Mouse (Mus musculus): ENCODE measurements at regions not wholly inside any gene's neighbourhood (a gene's known extent, or its start where the extent isn't known, plus 50 kb on each side); places are given as distances from the start of the nearest gene placed in this dataset.
"Not testable (repeated sequence)": the region's sequence is repeated elsewhere in the genome, so short reads cannot be mapped to it uniquely, and the experiment has no call there.

DNA sequence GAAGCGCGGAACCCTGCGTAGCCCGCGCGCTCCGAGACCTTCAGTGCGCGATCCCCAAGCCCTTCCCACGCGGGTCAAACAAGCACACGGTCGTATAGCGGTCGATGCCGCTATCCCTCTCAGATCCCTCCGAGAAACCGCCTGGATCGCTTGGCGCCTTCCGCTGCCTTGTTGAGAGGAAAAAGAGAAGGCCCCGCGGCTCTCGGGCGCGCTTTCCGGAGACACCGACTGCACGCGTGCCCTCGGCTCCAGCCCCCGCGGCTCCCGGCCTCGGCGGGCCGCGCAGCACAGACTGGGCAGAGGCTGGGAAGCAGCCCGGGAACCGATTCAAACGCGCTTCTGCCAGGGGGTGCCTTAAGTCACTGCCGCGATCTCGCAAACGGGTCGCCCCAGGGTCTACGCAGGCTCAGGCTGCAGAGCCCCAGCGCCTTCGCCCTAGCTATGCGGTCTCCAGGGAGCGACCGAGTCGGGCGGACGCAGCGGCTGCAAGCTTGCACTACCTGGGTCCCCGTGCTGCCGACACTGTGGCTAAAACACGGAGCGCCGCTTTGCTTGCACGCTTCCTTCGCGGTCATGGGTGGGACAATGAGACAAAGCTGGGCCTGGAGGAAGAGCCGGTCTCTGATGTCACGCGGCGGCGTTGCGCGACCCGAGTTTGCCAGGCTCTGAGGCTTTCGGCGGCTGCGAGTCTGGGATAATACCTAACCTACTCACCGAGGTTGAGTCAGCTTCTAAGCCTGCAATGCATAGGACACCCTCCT, 87.3 kb downstream of the Crisp4 start:
- no peak for DNase-seq (ENCODE audit: low spot score in 2 of 2)

DNA sequence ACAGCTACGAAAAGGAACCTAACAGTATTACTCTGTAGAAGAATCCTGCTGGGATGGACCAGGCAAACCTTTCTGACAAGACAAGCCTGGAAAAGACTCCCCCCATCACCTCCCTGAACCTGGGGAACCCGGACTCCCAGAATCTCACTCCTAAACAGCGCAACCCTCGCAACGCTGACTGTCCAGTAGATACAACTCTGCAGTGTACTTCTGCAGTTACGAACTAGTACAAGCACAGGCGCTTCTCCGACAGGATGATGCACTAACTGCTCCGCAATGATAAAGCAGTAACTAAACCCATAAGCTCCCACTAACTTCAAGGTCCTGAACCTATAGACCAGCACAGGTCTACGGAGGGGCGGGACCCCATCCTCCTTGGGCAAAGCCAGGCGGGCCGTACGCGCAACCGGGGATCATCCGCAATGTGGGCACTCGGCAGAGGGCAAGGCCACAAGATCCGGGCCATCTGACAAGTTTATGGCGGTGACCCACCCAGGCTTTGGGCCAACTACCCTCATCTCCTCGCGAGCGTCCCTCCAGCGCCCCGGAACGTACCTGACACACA, 88.0 kb downstream of the Crisp4 start:
- DNase-seq (ENCODE audit: low spot score in 2 of 2): no peak

- DNase-seq (ENCODE audit: low spot score in 2 of 2): not testable (repeated sequence)
Measured at GRCm38 (mm10) chr1:18057003-18057402, 88.7 kb downstream of the Crisp4 start.

GRCm38 (mm10) chr1:18030226-18030625, 115.5 kb downstream of the Crisp4 start:
- no peak for DNase-seq (ENCODE audit: low spot score in 2 of 2)

DNA sequence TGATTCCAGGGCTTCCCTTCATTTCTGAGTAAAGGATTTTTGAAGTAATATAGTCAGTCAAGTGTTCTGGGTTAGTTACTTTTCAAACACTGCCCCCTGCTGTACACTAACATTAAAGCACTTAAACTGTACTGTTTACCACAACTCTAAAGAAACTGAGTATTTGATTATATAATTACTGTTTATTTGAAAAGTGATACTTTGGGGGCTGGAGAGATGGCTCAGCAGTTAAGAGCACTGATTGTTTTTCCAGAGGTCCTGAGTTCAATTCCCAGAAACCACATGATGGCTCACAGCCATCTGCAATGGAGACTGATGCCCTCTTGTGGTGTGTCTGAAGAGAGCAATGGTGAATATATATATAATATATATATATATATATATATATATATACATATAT, 132.8 kb downstream of the Crisp4 start:
- DNase-seq (ENCODE audit: low spot score in 2 of 2): not testable (repeated sequence)

- DNase-seq (ENCODE audit: low spot score in 2 of 2): no peak
Measured at GRCm38 (mm10) chr1:17980604-17981003, 165.1 kb downstream of the Crisp4 start.

- DNase-seq (ENCODE audit: low spot score in 2 of 2): no peak
Measured at GRCm38 (mm10) chr1:17978086-17978485, 167.6 kb downstream of the Crisp4 start.

DNA sequence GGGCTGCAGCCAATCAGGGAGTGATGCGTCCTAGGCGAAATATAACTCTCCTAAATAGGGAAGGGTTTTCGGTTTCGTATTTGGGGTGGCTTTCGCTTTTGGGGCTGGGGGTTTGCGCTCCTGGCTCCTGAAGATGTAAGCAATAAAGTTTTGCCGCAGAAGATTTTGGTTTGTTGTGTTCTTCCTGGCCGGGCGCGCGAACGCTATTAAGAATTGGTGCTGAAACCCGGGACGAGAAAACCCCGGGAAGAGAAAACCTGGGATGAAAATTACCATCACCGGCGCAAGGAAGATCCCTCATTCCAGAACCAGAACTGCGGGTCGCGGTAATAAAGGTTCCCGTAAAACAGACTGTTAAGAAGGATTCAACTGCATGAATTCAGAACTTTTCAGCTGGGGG, 188.8 kb downstream of the Crisp4 start:
- peak; percentile 3 to 6 for DNase-seq (ENCODE audit: low spot score in 2 of 2)

DNA sequence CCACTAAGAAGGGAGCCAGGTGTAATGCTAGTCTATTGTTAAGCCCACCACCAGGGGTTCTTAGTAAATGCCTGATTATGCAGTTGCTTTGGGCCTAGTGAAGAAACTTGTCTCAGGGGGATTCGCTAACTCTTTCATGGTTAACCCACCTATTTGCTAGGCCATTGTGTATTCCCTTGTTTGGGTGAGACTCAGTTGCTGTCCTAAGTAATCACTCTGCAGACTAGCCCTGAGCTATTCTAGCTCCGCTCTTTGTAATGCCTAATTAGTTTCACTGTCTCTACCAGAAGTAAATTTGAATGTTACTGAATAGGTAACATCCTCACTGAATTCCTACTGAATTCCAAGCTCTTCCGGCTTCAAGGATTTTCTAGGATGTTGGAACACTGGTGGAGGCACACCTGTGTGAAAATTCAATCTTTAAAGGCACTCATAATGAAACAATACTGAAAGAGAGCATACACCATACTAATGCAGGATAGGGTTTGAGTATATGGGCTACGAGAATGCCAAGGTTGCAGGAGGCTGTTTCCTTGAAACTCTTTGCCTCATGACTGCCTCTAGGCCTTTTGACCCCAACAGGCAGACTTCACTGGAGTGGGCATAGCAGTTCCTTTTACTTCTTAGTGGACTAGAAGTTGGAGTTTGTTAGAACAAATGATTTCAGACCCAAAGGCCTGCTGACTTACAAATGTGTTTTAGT, 213.4 kb downstream of the Crisp4 start:
- DNase-seq (ENCODE audit: low spot score in 2 of 2): not testable (repeated sequence)

Data from thymus, postnatal 10 days (tissue).